Mouse (Mus musculus): ENCODE results near the gene Snta1. TPM values are rescaled to one million over a fixed set of nuclear protein-coding genes. Genes with fewer than 3 reads are reported as not detected.

Gene Snta1
- polyA plus RNA-seq, 1 experiment, result 33.7 TPM

- 77% methylated on average over 2 of the region's 2 CpGs for WGBS
- no peak for TF ChIP-seq CTCF (IDR thresholded peaks at IDR 0.05; ENCODE audit: borderline replicate concordance, insufficient read depth, low read depth, low read length)
- TF ChIP-seq POLR2A (IDR thresholded peaks at IDR 0.05; ENCODE audit: borderline replicate concordance, insufficient read depth, low read length), result no peak
- H3K4me1 ChIP-seq (ENCODE audit: control insufficient read depth, insufficient read depth, low read length), result no peaks in the 10 kb centered on the region
- H3K4me3 ChIP-seq (replicated peaks; ENCODE audit: insufficient read depth, low read depth, low read length), result no peak overlapping the region
- H3K27ac ChIP-seq (ENCODE audit: insufficient read depth, low read length), result no peak overlapping the region
- H3K27me3 ChIP-seq (ENCODE audit: control insufficient read depth, insufficient read depth, low read length), result no peaks in the 10 kb centered on the region
- DNase-seq, result no peak
These were observed 68.5 kb downstream of the Snta1 start for GRCm38 (mm10) chr2:154339356-154339755.

GRCm38 (mm10) chr2:154338161-154338560 lies 69.7 kb downstream of the Snta1 start:
- Histone ChIP-seq H3K27me3 (ENCODE audit: control insufficient read depth, insufficient read depth, low read length) (no peaks in the 10 kb centered on the region), H3K27ac (ENCODE audit: insufficient read depth, low read length) (no peak overlapping the region), H3K4me1 (ENCODE audit: control insufficient read depth, insufficient read depth, low read length) (no peaks in the 10 kb centered on the region), H3K4me3 (replicated peaks; ENCODE audit: insufficient read depth, low read depth, low read length) (no peak overlapping the region)
- TF ChIP-seq CTCF (IDR thresholded peaks at IDR 0.05; ENCODE audit: borderline replicate concordance, insufficient read depth, low read depth, low read length) (no peak), POLR2A (IDR thresholded peaks at IDR 0.05; ENCODE audit: borderline replicate concordance, insufficient read depth, low read length) (no peak)
- no peak for DNase-seq
- WGBS, result 87% methylated on average over 1 of the region's 1 CpGs

- no peak overlapping the region for H3K27ac ChIP-seq (ENCODE audit: insufficient read depth, low read length)
- no peaks in the 10 kb centered on the region for H3K27me3 ChIP-seq (ENCODE audit: control insufficient read depth, insufficient read depth, low read length)
- no peaks in the 10 kb centered on the region for H3K4me1 ChIP-seq (ENCODE audit: control insufficient read depth, insufficient read depth, low read length)
- H3K4me3 ChIP-seq (replicated peaks; ENCODE audit: insufficient read depth, low read depth, low read length), result no peak overlapping the region
- WGBS, result 59% methylated on average over 4 of the region's 4 CpGs
- no peak for TF ChIP-seq CTCF (IDR thresholded peaks at IDR 0.05; ENCODE audit: borderline replicate concordance, insufficient read depth, low read depth, low read length)
- no peak for TF ChIP-seq POLR2A (IDR thresholded peaks at IDR 0.05; ENCODE audit: borderline replicate concordance, insufficient read depth, low read length)
- no peak for DNase-seq
These were observed 72.3 kb downstream of the Snta1 start for GRCm38 (mm10) chr2:154335572-154335971.

DNA sequence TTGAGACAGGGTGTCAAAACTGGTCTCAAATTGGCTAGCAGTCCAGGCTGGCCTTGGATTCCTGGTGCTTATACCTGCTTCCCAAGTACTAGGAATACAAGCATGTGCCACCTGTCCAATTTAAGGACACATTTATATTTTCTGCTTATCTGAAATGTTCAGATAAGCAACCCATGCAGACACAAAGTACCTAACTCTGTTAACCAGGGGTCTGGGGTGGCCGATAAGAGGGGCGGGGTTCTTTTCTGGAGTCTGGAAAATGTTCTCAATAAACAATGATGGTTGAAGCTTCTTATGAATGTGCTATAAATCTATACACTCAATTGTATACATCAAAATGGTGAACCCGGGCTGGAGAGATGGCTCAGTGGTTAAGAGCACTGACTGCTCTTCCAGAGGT lies 81.0 kb downstream of the Snta1 start:
- TF ChIP-seq CTCF (IDR thresholded peaks at IDR 0.05; ENCODE audit: borderline replicate concordance, insufficient read depth, low read depth, low read length) (no peak), POLR2A (IDR thresholded peaks at IDR 0.05; ENCODE audit: borderline replicate concordance, insufficient read depth, low read length) (no peak)
- Histone ChIP-seq H3K4me3 (replicated peaks; ENCODE audit: insufficient read depth, low read depth, low read length) (no peak overlapping the region), H3K27me3 (ENCODE audit: control insufficient read depth, insufficient read depth, low read length) (no peaks in the 10 kb centered on the region), H3K4me1 (ENCODE audit: control insufficient read depth, insufficient read depth, low read length) (no peaks in the 10 kb centered on the region), H3K27ac (ENCODE audit: insufficient read depth, low read length) (no peak overlapping the region)
- no peak for DNase-seq
- WGBS, result 83% methylated on average over 3 of the region's 3 CpGs

Other genes starting within 250 kb of the Snta1 start
- 0.88 and 0.90 TPM in 2 replicates for gene Bpifa5, start 245.5 kb downstream of the Snta1 start, polyA plus RNA-seq (2012; rRNA removed)
- gene Bpifb1, start 217.3 kb downstream of the Snta1 start, polyA plus RNA-seq (2012; rRNA removed), result not detected in 2 replicates
- 0.08 and 0.21 TPM in 2 replicates for gene Bpifb5, start 184.4 kb downstream of the Snta1 start, polyA plus RNA-seq (2012; rRNA removed)
- not detected in 2 replicates for gene Bpifb9a, start 150.2 kb downstream of the Snta1 start, polyA plus RNA-seq (2012; rRNA removed)
- not detected in 2 replicates for gene Bpifb9b, start 100.9 kb downstream of the Snta1 start, polyA plus RNA-seq (2012; rRNA removed)
- 19.2 and 21.7 TPM in 2 replicates for gene Cdk5rap1, start 35.1 kb downstream of the Snta1 start, polyA plus RNA-seq (2012; rRNA removed)
- 29.5 and 31.5 TPM in 2 replicates for gene Cbfa2t2, start 28.4 kb upstream of the Snta1 start, polyA plus RNA-seq (2012; rRNA removed)
- gene 1700003F12Rik, start 139.0 kb upstream of the Snta1 start, polyA plus RNA-seq (2012; rRNA removed), result 1.1 and 1.4 TPM in 2 replicates
- 0.07 and 0.10 TPM in 2 replicates for gene Actl10, start 143.7 kb upstream of the Snta1 start, polyA plus RNA-seq (2012; rRNA removed)
- 64.1 and 77.2 TPM in 2 replicates for gene Necab3, start 150.8 kb upstream of the Snta1 start, polyA plus RNA-seq (2012; rRNA removed)
- 4.1 and 5.0 TPM in 2 replicates for gene E2f1, start 161.8 kb upstream of the Snta1 start, polyA plus RNA-seq (2012; rRNA removed)
- gene Pxmp4, start 195.6 kb upstream of the Snta1 start, polyA plus RNA-seq (2012; rRNA removed), result 14.8 and 14.9 TPM in 2 replicates
- 11.5 and 13.3 TPM in 2 replicates for gene Zfp341, start 205.2 kb upstream of the Snta1 start, polyA plus RNA-seq (2012; rRNA removed)
- gene 4930519P11Rik, start 205.3 kb upstream of the Snta1 start, polyA plus RNA-seq (2012; rRNA removed), result not detected in 2 replicates
- 307 and 356 TPM in 2 replicates for gene Chmp4b, start 243.6 kb upstream of the Snta1 start, polyA plus RNA-seq (2012; rRNA removed)